Mouse (Mus musculus): ENCODE results near the gene Esp22.
A peak's percentile ranks its signal among the peaks of the same experiment; 100 is the strongest.
"Not testable (repeated sequence)": the region's sequence is repeated elsewhere in the genome, so short reads cannot be mapped to it uniquely, and the experiment has no call there.

The Esp22 gene

DNA sequence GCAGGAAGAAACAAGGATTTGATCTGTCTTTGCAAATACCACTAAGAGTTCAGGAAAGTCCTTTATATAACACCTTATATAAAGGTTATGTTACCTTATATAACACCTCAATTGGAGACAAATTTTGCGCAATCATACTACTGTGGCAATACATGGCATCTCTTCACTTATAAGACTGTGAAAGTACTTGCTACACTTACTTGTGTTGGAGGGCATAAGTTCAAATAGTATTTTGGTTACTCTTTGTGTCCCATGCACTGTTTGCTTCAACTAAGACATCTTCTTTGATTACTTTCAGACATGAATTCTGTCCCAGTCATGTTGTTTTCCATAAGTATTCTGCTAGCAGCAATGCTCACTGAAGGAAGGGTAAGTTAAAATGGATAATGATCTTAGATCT is at the start of gene Esp22:
TSS of gene Esp22 (plus strand) at position 301 of the 400 bp plus-strand sequence.
- DNase-seq (ENCODE audit: low spot score): no peak

GRCm38 (mm10) chr17:39063641-39064040 is 31.5 kb upstream of the Esp22 start:
- DNase-seq (ENCODE audit: low spot score): no peak

- no peak for DNase-seq (ENCODE audit: low spot score)
Measured at GRCm38 (mm10) chr17:39076937-39077336, 18.2 kb upstream of the Esp22 start, which contains the start of gene Esp23. Gene Esp23 (minus strand): TSS chr17:39077037.

DNA sequence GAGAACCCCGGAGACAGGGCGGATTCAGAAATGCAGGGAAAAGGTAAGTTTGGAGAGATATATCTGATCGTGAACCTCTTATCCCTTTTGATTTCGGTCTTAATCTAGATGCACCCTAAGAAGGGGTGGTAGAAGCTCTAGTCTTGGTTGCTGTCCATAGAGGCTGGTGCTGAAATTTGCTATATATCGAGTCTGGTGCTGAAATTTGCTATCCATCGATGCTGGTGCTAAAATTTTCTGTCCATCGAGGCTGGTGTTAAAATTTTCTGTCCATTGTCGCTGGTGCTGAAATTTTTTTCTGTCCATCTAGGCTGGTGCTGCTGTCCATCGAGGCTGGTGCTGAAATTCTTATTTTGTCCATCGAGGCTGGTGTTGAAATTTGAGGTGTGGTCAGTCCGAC is 12.0 kb downstream of the Esp22 start:
- peak; percentile 20 for DNase-seq (ENCODE audit: low spot score)

DNA sequence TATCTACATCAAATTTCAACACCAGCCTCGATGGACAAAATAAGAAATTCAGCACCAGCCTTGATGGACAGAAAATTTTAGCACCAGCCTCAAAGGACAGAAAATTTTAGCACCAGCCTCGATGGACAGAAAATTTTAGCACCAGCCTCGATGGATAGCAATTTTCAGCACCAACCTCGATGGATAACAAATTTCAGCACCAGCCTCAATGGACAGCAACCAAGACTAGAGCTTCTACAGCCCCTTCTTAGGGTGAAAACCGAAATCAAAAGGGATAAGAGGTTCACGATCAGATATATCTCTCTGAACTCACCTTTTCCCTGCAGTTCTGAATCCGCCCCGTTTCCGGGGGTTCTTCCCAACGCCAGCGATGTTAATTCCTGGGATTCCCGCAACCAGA is 34.0 kb downstream of the Esp22 start:
- DNase-seq (ENCODE audit: low spot score): not testable (repeated sequence)
